Mouse (Mus musculus) embryonic fibroblast, embryonic 13.5 days (primary cell): ENCODE measurements at regions not wholly inside any gene's neighbourhood (a gene's known extent, or its start where the extent isn't known, plus 50 kb on each side); places are given as distances from the start of the nearest gene placed in this dataset.

Experiments
- CTCF ChIP-seq: IDR thresholded peaks from 2 replicates; pipeline ENCODE4 v1.5.1; 2011; ENCODE audit warnings: mild to moderate bottlenecking, control low read depth, low read length, moderate library complexity, borderline replicate concordance; ENCODE audit not compliant: insufficient read depth
- POLR2A ChIP-seq: IDR thresholded peaks from 2 replicates; pipeline ENCODE4 v1.6.1; 2011; ENCODE audit warnings: low read depth, mild to moderate bottlenecking, control low read depth, low read length, moderate library complexity

DNA sequence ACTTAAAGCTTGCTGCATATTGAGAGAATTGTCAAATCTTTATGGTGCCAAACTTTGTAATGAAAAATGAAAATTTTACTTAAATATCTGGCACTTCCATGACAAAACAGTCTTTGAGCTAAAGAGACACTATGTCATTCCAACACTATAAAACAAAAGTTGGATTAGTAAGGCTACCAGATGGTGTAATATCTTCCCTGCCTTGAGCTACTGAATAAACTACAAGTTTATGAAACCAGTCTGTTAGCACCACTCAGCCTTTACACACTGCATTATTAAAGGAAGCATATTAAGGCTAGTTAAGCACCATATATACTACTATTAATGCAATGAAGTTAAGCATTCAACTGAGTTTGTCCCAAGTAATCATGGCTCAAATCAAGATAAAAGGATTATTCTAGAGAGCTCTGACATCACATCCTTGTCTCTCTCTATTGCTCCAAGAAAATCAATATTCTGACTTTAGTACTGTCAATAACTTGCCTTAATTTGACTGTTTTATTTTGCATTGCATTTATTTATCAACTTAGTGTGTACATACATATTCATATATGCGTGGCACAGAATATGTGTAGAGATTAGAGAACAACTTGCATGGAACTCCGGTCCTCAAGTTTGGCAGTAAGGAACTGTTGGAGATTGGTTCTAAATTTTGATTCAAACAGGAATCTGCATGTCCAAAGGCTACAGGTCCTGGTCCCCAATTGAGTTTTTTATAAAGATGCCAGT, 526.3 kb downstream of the Otol1 start:
- TF ChIP-seq POLR2A = no peak
- TF ChIP-seq CTCF = no peak
